Mouse (Mus musculus): ENCODE data around the gene Shc4.

Shc4 gene

GRCm38 (mm10) chr2:125637331-125637730, 86.6 kb downstream of the Shc4 start:
- no peak for DNase-seq (ENCODE audit: low spot score in 2 of 2)

DNA sequence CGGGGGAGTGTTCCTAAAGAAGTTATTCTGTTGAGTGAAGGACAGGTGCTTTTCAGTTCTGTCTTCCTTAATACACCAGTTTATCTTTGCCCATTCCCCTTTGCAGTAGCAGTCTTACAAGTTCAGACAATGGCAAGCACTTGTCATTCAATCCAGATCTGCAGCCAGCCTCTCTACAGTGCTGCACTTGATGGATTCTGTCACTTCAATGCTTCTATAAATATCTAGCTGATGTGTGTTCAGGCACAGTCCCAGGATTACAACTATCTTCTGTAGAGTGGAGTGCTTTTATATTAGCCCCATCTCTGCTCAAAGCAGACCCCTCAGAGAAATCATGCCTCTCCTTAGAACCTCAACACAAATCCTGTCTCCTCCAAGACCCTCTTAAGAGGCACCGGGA, 93.9 kb downstream of the Shc4 start:
- DNase-seq (ENCODE audit: low spot score in 2 of 2), result no peak

DNA sequence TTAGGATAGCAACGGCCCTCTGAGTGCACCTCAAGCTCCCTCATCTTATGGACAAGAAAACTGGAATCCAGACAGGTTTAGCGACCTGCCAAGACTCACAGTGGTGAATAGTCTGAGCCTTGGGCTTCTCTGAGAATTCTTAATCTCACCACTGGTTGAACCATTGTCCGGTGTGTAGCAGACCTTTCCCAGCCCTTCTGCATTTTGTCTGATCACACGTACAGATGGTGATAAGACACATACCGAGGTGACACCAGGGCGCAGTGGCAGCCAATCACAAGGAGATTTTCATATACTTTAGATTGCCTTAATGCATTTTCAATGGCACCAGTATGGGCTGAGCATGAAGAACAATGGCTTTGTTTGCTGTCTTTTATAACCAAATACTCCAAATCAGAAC, 95.5 kb downstream of the Shc4 start:
- no peak for DNase-seq (ENCODE audit: low spot score in 2 of 2)

GRCm38 (mm10) chr2:125626536-125626935, 97.4 kb downstream of the Shc4 start:
- no peak for DNase-seq (ENCODE audit: low spot score in 2 of 2)

DNA sequence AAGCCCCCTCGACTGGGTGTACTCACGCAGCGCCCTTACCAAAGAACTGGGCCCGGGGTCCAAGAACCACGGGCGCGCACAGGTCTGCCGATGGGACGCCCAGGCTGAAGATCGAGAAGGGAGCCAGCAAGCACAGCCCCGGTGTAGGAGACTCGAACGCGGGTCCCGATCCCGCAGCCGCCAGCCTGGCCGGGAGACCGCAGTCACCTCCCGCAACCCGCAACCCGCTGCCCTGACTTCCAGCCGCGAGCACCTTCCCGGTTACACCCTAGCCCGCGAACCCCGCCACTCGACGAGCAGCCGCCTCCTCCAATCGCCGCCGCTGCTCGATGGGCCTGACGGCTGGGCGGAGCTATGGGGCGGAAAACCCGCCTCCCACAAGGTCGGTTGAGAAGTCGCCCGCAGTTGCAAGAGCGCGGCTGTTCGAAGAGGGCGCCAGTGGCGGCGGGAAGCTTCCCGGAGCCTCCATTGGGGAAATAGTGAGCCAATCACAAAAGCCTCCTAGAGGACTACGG, 99.1 kb downstream of the Shc4 start, which contains the start of gene Cep152:
Cep152 (minus strand) TSS at position 277 of the 515 bp plus-strand sequence.
- peak; percentile 98 for DNase-seq (ENCODE audit: low spot score in 2 of 2)

GRCm38 (mm10) chr2:125624127-125624685, 99.7 kb downstream of the Shc4 start:
- DNase-seq (ENCODE audit: low spot score in 2 of 2), result no peak

- DNase-seq (ENCODE audit: low spot score in 2 of 2), result no peak
Measured at GRCm38 (mm10) chr2:125623211-125623610, 100.7 kb downstream of the Shc4 start.

- no peak for DNase-seq (ENCODE audit: low spot score in 2 of 2)
Measured at GRCm38 (mm10) chr2:125620213-125620907, 103.6 kb downstream of the Shc4 start.

DNA sequence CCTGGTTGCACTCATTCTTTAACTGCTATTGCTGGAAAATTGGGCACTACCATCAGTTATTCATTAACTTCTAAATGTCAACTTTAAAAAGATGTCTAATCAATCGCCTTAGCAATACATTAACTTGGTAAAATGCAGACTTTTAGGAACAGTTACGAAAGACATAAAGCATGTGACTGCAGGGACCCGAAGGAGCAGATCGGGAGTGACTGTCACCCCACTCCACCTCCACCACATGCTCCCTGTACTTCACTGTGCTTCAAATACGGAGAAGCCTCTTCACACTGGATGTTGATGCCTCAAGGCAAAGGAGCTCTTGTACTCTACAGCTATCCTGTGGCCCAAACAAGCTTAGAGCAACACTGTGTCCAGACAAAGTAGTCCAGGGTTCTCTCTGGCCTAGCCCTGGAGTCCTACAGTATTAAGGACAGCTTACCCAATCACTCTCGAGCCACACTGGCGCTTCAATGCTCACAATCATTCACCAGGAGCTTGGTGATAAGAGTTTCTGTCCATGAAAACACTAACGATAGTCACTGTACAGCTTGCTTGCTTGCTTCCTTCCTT, 108.0 kb downstream of the Shc4 start:
- no peak for DNase-seq (ENCODE audit: low spot score in 2 of 2)

- no peak for DNase-seq (ENCODE audit: low spot score in 2 of 2)
Measured at GRCm38 (mm10) chr2:125615440-125615839, 108.5 kb downstream of the Shc4 start.

- DNase-seq (ENCODE audit: low spot score in 2 of 2), result peak; percentile 55 to 63
Measured at GRCm38 (mm10) chr2:125606220-125606845, 117.6 kb downstream of the Shc4 start.

DNA sequence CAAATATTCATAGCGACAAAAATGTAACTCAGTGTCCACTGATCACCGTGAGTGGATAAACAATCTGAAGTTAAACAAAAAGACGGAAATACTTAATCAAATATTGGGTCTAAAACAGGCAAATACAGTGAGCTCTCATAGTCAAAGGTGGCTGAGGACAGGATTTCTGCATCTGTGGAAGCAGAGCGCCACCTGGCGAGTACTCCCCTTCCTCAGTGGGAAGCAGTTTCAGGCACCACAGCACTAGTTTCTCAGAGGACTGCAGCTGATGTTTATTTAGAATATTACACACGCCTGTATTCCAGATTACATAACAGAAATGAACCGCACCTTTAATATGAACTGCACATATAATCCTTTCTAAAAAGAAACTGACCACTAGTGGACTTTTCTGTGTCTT, 119.3 kb downstream of the Shc4 start:
- DNase-seq (ENCODE audit: low spot score in 2 of 2), result peak; percentile 65 to 81

DNA sequence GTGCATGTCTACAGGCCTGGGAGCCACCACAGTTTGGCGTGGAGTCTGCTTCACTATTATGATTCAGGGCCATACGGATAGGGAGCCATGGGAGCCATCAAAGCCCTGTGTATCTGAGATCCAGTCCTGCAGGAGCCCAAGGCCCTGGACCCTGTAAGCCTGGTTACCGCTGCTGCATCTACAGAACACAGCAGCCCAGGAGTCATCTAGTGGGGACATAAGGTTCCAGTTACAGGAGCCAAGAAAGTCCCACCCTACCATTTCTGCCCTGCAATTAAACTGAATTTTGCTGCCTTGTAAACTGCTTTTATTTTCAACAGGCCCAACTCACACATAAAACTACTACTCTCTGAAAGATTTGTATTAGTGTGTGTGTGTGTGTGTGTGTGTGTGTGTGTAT, 121.0 kb downstream of the Shc4 start:
- no peak for DNase-seq (ENCODE audit: low spot score in 2 of 2)

- no peak for DNase-seq (ENCODE audit: low spot score in 2 of 2)
Measured at GRCm38 (mm10) chr2:125598958-125599357, 125.0 kb downstream of the Shc4 start.

DNA sequence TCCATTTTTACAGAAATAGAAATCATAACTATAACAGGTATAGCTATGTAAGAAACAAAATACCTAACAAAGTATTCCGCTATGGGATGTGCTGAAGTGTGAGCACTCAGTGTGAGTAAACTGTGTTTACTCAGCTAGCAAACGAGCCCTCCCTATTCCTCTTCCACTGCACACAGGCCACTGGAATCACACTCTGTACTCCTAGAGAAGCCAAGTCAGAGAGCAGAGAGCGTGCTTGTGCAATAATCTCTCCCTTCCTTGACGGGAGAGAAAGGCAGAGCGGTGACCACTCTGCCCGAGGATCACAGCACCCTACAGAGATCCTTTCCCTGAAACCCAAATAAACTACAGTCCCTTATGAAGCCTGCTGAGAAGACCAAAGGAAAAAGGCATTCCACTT, 125.7 kb downstream of the Shc4 start:
- DNase-seq (ENCODE audit: low spot score in 2 of 2), result no peak

GRCm38 (mm10) chr2:125594786-125595185, 129.2 kb downstream of the Shc4 start:
- DNase-seq (ENCODE audit: low spot score in 2 of 2), result no peak

GRCm38 (mm10) chr2:125594072-125594471, 129.9 kb downstream of the Shc4 start:
- no peak for DNase-seq (ENCODE audit: low spot score in 2 of 2)

DNA sequence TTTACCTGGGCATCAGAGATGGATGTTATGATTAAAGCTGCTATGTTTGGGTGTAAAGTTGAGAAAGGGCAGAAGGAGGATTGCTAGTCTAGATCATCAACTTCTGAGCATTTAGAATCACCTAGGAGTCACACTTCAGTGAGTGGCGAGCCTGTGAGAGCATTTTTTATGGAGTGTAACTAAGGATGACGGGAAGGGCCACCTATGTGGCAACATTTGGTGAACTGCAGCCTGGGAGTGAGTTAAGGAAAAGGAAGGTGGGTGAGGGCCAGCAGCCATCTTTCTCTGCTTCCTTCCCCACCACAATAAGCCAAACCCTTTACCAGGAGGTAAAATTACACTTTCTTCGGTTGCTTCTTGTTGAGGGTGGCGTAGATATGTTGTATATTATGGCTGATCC, 132.1 kb downstream of the Shc4 start:
- no peak for DNase-seq (ENCODE audit: low spot score in 2 of 2)

DNA sequence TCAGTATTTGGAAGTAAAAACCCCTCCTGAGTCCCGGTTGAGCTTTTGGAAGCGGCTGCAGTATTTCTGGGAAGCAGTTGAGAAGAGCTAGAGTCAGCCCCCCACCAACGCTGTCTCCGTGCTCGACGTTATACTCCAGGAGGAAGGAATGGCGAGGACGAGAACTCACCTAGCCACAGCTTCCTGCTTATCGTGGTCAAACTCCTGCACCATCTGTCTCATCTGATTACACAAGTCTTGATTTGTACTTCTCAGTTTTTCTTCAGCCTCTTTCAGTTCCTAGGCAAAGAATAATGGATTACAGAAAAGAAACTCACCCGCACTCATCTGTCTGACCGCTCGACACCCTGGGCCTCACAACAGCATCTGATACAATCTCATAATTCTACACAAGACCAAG, 134.7 kb downstream of the Shc4 start:
- DNase-seq (ENCODE audit: low spot score in 2 of 2), result no peak

DNA sequence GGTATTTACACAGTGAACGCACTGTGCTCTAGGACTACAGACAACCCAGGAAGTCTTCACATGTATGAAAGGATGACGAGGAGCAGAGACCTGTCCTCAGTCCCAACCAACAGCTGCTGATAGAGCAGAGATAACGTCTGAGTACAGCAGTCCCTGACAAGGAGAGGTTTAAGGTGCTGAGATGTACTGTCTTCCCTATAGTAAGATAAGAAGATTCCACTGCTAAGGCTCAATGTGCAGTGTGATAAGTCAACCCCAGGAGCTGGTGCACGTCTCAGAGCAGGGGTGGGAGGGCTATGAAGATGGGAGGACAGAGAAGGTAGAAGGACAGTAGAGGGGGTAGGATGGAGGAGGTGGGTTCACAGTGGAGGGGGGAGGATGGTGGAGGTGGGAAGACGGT, 142.9 kb downstream of the Shc4 start:
- no peak for DNase-seq (ENCODE audit: low spot score in 2 of 2)

DNA sequence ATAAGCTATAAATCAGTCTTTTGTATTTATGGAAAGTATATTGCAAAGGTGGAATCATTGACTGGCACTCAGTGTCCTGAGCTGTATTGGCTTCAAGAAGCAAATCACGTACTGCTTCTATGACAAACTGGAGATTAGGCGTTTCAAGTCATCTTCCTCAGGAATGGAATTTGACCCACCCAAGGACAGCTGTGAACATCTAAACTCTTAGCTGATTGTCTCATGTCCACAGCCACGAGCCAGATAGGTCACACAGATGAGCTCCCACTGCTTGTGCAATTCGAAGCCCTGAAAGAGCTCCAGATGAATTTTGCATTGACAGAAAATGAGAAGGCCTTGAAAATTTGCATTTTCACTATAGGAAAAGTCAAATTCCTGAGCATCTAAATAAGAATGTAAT, 146.3 kb downstream of the Shc4 start:
- no peak for DNase-seq (ENCODE audit: low spot score in 2 of 2)

Data from right cerebral cortex, postnatal 10 days (tissue).